Mouse (Mus musculus): ENCODE measurements around the gene Tmpo.

Tmpo gene

GRCm38 (mm10) chr10:91122646-91123045, 58.5 kb downstream of the Tmpo start:
- no peak for DNase-seq (ENCODE audit: low read depth, low spot score)

DNA sequence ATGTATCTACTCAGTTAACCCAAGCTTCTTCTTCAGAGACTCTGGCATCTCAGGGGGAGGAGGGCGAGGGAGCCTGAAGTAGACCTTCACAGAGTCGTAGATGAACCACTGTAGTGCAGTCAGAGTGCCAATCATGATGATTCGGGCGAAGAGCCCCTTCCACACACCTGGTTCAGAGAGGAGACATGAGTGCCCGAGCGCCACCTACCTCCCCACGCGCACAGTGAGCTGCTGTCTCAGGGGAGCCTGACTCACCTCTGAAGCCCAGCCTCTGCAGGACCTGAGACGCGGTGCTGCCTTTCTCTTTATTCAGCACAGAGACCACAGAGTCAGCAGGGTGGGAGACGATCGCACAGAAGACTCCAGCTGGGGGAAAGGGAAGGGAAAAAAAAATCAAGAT, 64.2 kb downstream of the Tmpo start:
- no peak for DNase-seq (ENCODE audit: low read depth, low spot score)

GRCm38 (mm10) chr10:91109841-91110240, 71.3 kb downstream of the Tmpo start:
- DNase-seq (ENCODE audit: low read depth, low spot score), result no peak

DNA sequence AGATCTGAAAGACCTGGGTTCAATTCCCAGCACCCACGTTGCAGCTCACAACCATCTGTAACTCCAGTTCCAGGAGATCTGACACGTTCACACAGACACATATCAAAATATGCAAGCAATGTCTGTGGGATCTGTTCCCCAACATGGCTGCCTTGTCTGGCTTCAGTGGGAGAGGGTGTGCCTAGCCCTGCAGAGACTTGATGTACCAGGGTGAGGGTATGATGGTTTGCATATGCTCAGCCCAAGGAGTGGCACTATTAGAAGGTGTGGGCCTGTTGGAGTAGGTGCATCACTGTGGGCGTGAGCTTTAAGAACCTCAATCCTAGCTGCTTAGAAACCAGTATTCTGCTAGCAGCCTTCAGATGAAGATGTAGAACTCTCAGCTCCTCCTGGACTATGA, 75.1 kb downstream of the Tmpo start:
- no peak for DNase-seq (ENCODE audit: low read depth, low spot score)

GRCm38 (mm10) chr10:91102799-91103590, 78.1 kb downstream of the Tmpo start:
- DNase-seq (ENCODE audit: low read depth, low spot score), result no peak

DNA sequence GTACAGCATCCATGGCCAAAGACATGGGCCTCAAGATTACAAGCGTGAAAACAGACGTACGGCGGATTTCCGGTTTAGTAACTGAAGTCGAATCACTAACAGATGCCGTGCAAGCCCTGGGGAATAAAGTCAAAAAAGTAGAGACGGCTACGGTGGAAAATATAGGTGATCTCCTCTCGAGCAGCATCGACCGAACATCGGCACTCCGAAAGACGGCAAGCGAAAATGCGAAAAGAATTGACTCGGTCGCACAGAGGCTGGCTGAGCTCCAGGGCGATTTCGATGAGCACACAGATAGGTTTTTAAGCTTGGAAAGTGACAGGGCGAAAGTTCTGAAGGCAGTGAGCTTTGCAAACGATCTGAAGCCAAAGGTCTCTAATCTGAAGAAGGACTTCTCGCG, 79.2 kb downstream of the Tmpo start:
- no peak for DNase-seq (ENCODE audit: low read depth, low spot score)

- DNase-seq (ENCODE audit: low read depth, low spot score), result no peak
Observed at GRCm38 (mm10) chr10:91100101-91100500, 81.0 kb downstream of the Tmpo start.

DNA sequence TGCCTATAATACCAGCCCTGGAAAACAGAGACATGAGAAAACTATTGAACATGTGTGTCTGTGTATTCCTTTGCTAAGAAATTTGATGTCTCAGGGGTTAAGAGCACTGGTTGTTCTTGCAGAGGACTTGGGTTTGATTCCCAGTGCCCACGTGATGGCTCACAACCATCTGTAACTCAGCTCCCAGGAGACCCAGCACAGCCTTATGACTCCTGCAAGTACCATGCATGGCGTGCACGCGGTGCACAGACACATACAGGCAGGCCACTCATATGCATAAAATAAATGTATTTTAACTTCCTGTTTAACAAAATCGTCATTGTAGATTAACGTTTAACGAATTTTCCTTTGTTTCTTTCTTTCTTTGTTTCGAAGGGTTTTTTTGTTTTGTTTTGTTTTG, 83.1 kb downstream of the Tmpo start:
- no peak for DNase-seq (ENCODE audit: low read depth, low spot score)

All from skeletal muscle tissue, adult 2 months (tissue).